Mouse (Mus musculus): ENCODE results near the gene Ip6k2.

- no peak for TF ChIP-seq CTCF (conservative IDR thresholded peaks at IDR 0.05; ENCODE audit: low read length)
- no peak for TF ChIP-seq NANOG (IDR thresholded peaks at IDR 0.05; ENCODE audit: borderline replicate concordance, low read length)
- TF ChIP-seq POU5F1 (IDR thresholded peaks at IDR 0.05; ENCODE audit: borderline replicate concordance, low read length) = no peak
Observed at GRCm38 (mm10) chr9:108806831-108807230, 23.2 kb downstream of the Ip6k2 start.
